Mouse (Mus musculus): ENCODE data around the gene Fam107a. TPM values are rescaled to one million over a fixed set of nuclear protein-coding genes. Genes with fewer than 3 reads are reported as not detected.

Fam107a gene
- polyA plus RNA-seq, 1 experiment from 2014 or later, result 173 TPM

DNA sequence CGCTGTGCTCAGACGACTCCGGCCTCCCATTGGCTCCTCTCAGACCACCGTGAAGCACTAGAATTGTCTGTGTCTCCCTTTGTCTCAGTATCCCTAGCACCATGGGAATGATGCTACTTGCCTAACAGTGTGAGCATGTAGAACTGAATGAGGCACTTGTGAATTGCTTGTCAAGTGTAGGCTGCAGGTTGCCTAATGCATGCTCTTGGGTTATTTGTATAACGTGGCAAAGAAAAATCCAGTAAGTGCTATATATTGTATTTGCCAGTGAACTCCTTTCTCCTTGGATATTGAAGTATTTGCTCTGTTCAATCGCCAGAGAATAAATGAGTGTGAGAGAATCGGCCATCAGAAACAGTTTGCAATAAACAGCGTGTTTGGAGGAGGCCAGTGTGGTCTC, 70.9 kb downstream of the Fam107a start:
- ATAC-seq (no peak), DNase-seq (ENCODE audit: low read depth, low spot score) (no peak)
- H3K27me3 ChIP-seq, result no peaks in the 10 kb centered on the region
- ChIA-PET CTCF (interaction anchor here (1.0 to 1.6 kb wide), 2 partner anchors 53 to 100 kb away, joined by 3 to 8 read pairs; no protein-coding TSS in a partner anchor), POLR2A (no interaction called here)
- TF ChIP-seq CTCF (IDR thresholded peaks at IDR 0.05), result no peak
- in situ Hi-C loops (cut with MboI; ENCODE audit: low pct_unique_long_range_greater_than_20kb), result no loop called here

Other genes with a start within 250 kb of the Fam107a start
- gene Rpp14, start 237.7 kb downstream of the Fam107a start, polyA plus RNA-seq (2021), result 28.7 TPM
- 67.3 TPM for gene Pxk, start 219.8 kb downstream of the Fam107a start, polyA plus RNA-seq (2021)
- gene Pdhb, start 145.0 kb downstream of the Fam107a start, polyA plus RNA-seq (2021), result 217 TPM
- 43.9 TPM for gene Kctd6, start 103.9 kb downstream of the Fam107a start, polyA plus RNA-seq (2021)
- gene Acox2, start 58.7 kb downstream of the Fam107a start, polyA plus RNA-seq (2021), result 0.53 TPM
- gene Oit1, start 60.7 kb upstream of the Fam107a start, polyA plus RNA-seq (2021), result 0.18 TPM